Mouse (Mus musculus) midbrain, embryonic 15.5 days (tissue): ENCODE data around the gene Pmf1. TPM values are rescaled to one million over a fixed set of nuclear protein-coding genes. Genes with fewer than 3 reads are reported as not detected.

ENCODE experiments used
- ATAC-seq: fragments of 200-750 bp; cut with Nextera tagmentation; replicated peaks from 2 replicates; pipeline ENCODE4 v1.8.0; 2017; ENCODE audit warnings: moderate TSS enrichment
- H3K27ac ChIP-seq: fragments of 300-500 bp; sonication (generic); 2 replicates; pipeline ENCODE4 v1.5.1; 2015; ENCODE audit warnings: mild to moderate bottlenecking, inconsistent platforms
- H3K27me3 ChIP-seq: fragments of 300-500 bp; sonication (generic); replicated peaks from 2 replicates; pipeline ENCODE4 v1.6.1; 2015; ENCODE audit warnings: inconsistent platforms
- H3K36me3 ChIP-seq: fragments of 300-500 bp; sonication (generic); replicated peaks from 2 replicates; pipeline ENCODE4 v1.6.1; 2015; ENCODE audit warnings: inconsistent platforms
- H3K4me1 ChIP-seq: fragments of 300-500 bp; sonication (generic); 2 replicates; pipeline ENCODE4 v1.6.1; 2015; ENCODE audit warnings: inconsistent platforms
- H3K4me2 ChIP-seq: fragments of 300-500 bp; sonication (generic); 2 replicates; pipeline ENCODE4 v1.6.1; 2015; ENCODE audit warnings: inconsistent platforms, mild to moderate bottlenecking, moderate library complexity
- H3K4me3 ChIP-seq: fragments of 300-500 bp; sonication (generic); 2 replicates; pipeline ENCODE4 v1.5.1; 2015; ENCODE audit warnings: mild to moderate bottlenecking, inconsistent platforms
- H3K9ac ChIP-seq: fragments of 300-500 bp; sonication (generic); 2 replicates; pipeline ENCODE4 v1.6.1; 2015; ENCODE audit warnings: mild to moderate bottlenecking, inconsistent platforms
- H3K9me3 ChIP-seq: fragments of 300-500 bp; sonication (generic); 2 replicates; pipeline ENCODE4 v1.6.1; 2016; ENCODE audit warnings: inconsistent platforms
- WGBS: fragments of 180-500 bp; shearing (Covaris S2); methylation state at CpG from one replicate; pipeline ENCODE4 v1.1.7; 2015; ENCODE audit warnings: mixed read lengths; 5-methylcytosine and 5-hydroxymethylcytosine counted together
- polyA plus RNA-seq: library from polyadenylated mRNA; unstranded; fragments of >200 nt; fragmentation: Nextera tagmentation; extraction: Ambion mirVana; gene quantifications from 2 replicates; pipeline ENCODE4 v1.2.1, GENCODE M21; 2015

Gene Pmf1
- polyA plus RNA-seq: 23.6 and 26.7 TPM in 2 replicates

- Histone ChIP-seq H3K4me1 (peaks cover 17% of the 10 kb centered on the region), H3K9me3 (no peaks in the 10 kb centered on the region), H3K27ac (peak within 1 kb of the TSS; percentile 85), H3K4me2 (peak within 1 kb of the TSS; percentile 70), H3K9ac (peak within 1 kb of the TSS; percentile 62), H3K4me3 (peak within 1 kb of the TSS; percentile 56), H3K27me3 (no peaks in the 10 kb centered on the region), H3K36me3 (peaks cover 16% of the 10 kb centered on the region; the same call in 1 of the 2 replicates)
- ATAC-seq: peak; percentile 93
- WGBS: under 1% methylated on average over 54 of the region's 54 CpGs
These were observed at the start of gene Pmf1 for GRCm38 (mm10) chr3:88409741-88410644. TSS of gene Pmf1 (minus strand) at chr3:88410331.

- Histone ChIP-seq H3K27ac (peak overlapping the region; percentile 83), H3K4me2 (peak overlapping the region; percentile 84), H3K36me3 (0 out of 2 replicates have a peak, but pooled peaks cover 2% of the 10 kb centered on the region), H3K27me3 (no peaks in the 10 kb centered on the region), H3K4me1 (peaks cover 28% of the 10 kb centered on the region), H3K4me3 (peak overlapping the region; percentile 49), H3K9ac (peak overlapping the region; percentile 60), H3K9me3 (no peaks in the 10 kb centered on the region)
- ATAC-seq: peak; percentile 89
- WGBS: 2% methylated on average over 14 of the region's 14 CpGs
These were observed 48.7 kb upstream of the Pmf1 start for GRCm38 (mm10) chr3:88458778-88459219.

- Histone ChIP-seq H3K9me3 (no peaks in the 10 kb centered on the region), H3K27me3 (no peaks in the 10 kb centered on the region), H3K9ac (peak overlapping the region; percentile 60), H3K27ac (peak overlapping the region; percentile 83; the same call in 1 of the 2 replicates), H3K4me2 (peak overlapping the region; percentile 84), H3K4me3 (peak overlapping the region; percentile 49), H3K4me1 (peaks cover 28% of the 10 kb centered on the region), H3K36me3 (peaks cover 7% of the 10 kb centered on the region; the same call in 1 of the 2 replicates)
- no peak for ATAC-seq
- WGBS: 75% methylated on average over 7 of the region's 7 CpGs
These were observed 46.8 kb upstream of the Pmf1 start for GRCm38 (mm10) chr3:88456746-88457532.

- ATAC-seq: no peak
- Histone ChIP-seq H3K27ac (no peak overlapping the region), H3K4me3 (peak overlapping the region; percentile 49; the same call in 1 of the 2 replicates), H3K9ac (no peak overlapping the region), H3K36me3 (peaks cover 7% of the 10 kb centered on the region; the same call in 1 of the 2 replicates), H3K9me3 (no peaks in the 10 kb centered on the region), H3K27me3 (no peaks in the 10 kb centered on the region), H3K4me2 (peak overlapping the region; percentile 84), H3K4me1 (peaks cover 28% of the 10 kb centered on the region)
- 93% methylated on average over 8 of the region's 8 CpGs for WGBS
These were observed 46.2 kb upstream of the Pmf1 start for GRCm38 (mm10) chr3:88456313-88456712.

- H3K4me3 ChIP-seq: no peak overlapping the region
- no peak overlapping the region for H3K4me2 ChIP-seq
- no peaks in the 10 kb centered on the region for H3K27me3 ChIP-seq
- peaks cover 7% of the 10 kb centered on the region; the same call in 1 of the 2 replicates for H3K36me3 ChIP-seq
- ATAC-seq: no peak
- 81% methylated on average over 18 of the region's 18 CpGs for WGBS
- H3K27ac ChIP-seq: no peak overlapping the region
- no peak overlapping the region for H3K9ac ChIP-seq
- peaks cover 28% of the 10 kb centered on the region for H3K4me1 ChIP-seq
- H3K9me3 ChIP-seq: no peaks in the 10 kb centered on the region
These were observed 45.6 kb upstream of the Pmf1 start for GRCm38 (mm10) chr3:88455588-88456264.

- H3K27me3 ChIP-seq: no peaks in the 10 kb centered on the region
- H3K4me1 ChIP-seq: peaks cover 28% of the 10 kb centered on the region
- no peak overlapping the region for H3K4me3 ChIP-seq
- no peak overlapping the region for H3K27ac ChIP-seq
- 64% methylated on average over 9 of the region's 9 CpGs for WGBS
- H3K9ac ChIP-seq: no peak overlapping the region
- peaks cover 7% of the 10 kb centered on the region; the same call in 1 of the 2 replicates for H3K36me3 ChIP-seq
- H3K9me3 ChIP-seq: no peaks in the 10 kb centered on the region
- no peak overlapping the region for H3K4me2 ChIP-seq
- ATAC-seq: no peak
These were observed 44.8 kb upstream of the Pmf1 start for GRCm38 (mm10) chr3:88454762-88455587.

- no peak overlapping the region for H3K4me2 ChIP-seq
- ATAC-seq: no peak
- no peaks in the 10 kb centered on the region for H3K27me3 ChIP-seq
- no peak overlapping the region for H3K9ac ChIP-seq
- H3K4me3 ChIP-seq: no peak overlapping the region
- peaks cover 29% of the 10 kb centered on the region for H3K4me1 ChIP-seq
- H3K27ac ChIP-seq: no peak overlapping the region
- 84% methylated on average over 8 of the region's 8 CpGs for WGBS
- H3K9me3 ChIP-seq: no peaks in the 10 kb centered on the region
- peaks cover 7% of the 10 kb centered on the region; the same call in 1 of the 2 replicates for H3K36me3 ChIP-seq
These were observed 43.9 kb upstream of the Pmf1 start for GRCm38 (mm10) chr3:88453986-88454385.

- 54% methylated on average over 8 of the region's 8 CpGs for WGBS
These were observed 43.2 kb upstream of the Pmf1 start for GRCm38 (mm10) chr3:88453369-88453768.

GRCm38 (mm10) chr3:88452716-88453115 lies 42.6 kb upstream of the Pmf1 start:
- Histone ChIP-seq H3K27ac (no peak overlapping the region), H3K36me3 (peaks cover 9% of the 10 kb centered on the region; the same call in 1 of the 2 replicates), H3K4me3 (no peak overlapping the region), H3K4me2 (no peak overlapping the region), H3K4me1 (peaks cover 22% of the 10 kb centered on the region), H3K9ac (no peak overlapping the region), H3K27me3 (no peaks in the 10 kb centered on the region), H3K9me3 (no peaks in the 10 kb centered on the region)
- WGBS: 79% methylated on average over 6 of the region's 6 CpGs
- no peak for ATAC-seq

More at GRCm38 (mm10) chr3:88453369-88453768, 43.2 kb upstream of the Pmf1 start:
- H3K4me2 ChIP-seq: no peak overlapping the region
- H3K27me3 ChIP-seq: no peaks in the 10 kb centered on the region
- no peaks in the 10 kb centered on the region for H3K9me3 ChIP-seq
- H3K36me3 ChIP-seq: peaks cover 7% of the 10 kb centered on the region; the same call in 1 of the 2 replicates
- no peak overlapping the region for H3K4me3 ChIP-seq
- no peak overlapping the region for H3K9ac ChIP-seq
- peaks cover 28% of the 10 kb centered on the region for H3K4me1 ChIP-seq
- H3K27ac ChIP-seq: no peak overlapping the region
- ATAC-seq: no peak

GRCm38 (mm10) chr3:88452246-88452645 lies 42.1 kb upstream of the Pmf1 start:
- Histone ChIP-seq H3K27ac (no peak overlapping the region), H3K27me3 (no peaks in the 10 kb centered on the region), H3K36me3 (peaks cover 12% of the 10 kb centered on the region; the same call in 1 of the 2 replicates), H3K4me2 (no peak overlapping the region), H3K9ac (no peak overlapping the region), H3K4me3 (no peak overlapping the region), H3K4me1 (peaks cover 17% of the 10 kb centered on the region), H3K9me3 (no peaks in the 10 kb centered on the region)
- ATAC-seq: no peak
- 82% methylated on average over 5 of the region's 5 CpGs for WGBS
